Mouse (Mus musculus) T-cell, adult 66 days (primary cell): ENCODE measurements around the gene Golgb1. TPM values are rescaled to one million over a fixed set of nuclear protein-coding genes. Genes with fewer than 3 reads are reported as not detected.

Source experiments
- total RNA-seq, 2 experiments: library from RNA; stranded (reverse); gene quantifications; 3 replicates in 1 of 2; 4 replicates in 1 of 2; pipeline ENCODE4 v1.2.4; 2023

Gene Golgb1
- total RNA-seq = 10 to 100 TPM; 35.6 to 35.8 TPM

DNA sequence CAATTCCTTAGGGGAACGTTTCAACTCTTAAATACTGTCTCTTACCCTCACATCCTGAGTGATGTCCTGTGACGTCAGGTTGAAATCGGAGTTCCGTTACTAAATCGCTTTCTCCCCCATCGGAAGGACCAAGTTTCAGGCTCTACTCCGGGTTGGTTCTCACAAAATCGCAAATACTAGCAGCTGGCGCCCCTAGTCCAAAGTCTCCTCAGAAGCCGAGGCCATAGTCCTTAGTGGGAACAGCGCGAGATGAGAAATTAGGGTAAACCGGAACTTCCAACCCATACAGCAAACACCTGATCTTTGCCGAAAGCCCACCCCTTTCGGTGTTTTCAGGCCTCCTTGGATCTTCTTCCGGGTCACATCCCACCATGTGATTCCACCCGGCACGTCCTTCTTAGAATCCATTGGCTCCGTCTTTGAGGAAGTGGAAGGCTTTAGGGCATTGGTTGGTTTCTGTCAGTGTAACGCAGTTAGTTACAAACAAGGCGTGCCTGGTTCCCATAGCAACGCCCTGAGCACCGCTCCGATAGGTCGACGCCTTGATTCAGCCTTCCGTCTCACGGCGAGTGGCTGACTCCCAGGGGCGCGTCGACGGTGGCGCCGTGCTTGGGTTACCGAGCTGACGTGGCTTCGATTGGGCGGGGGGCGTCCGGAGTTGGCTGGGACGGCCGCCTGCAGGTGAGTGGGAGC is at the start of gene Golgb1, which contains the start of gene Eaf2:
Gene Golgb1, plus strand, starts transcription at position 558 of the 693 bp plus-strand sequence.
Gene Eaf2, minus strand, starts transcription at position 421 of the 693 bp plus-strand sequence.

DNA sequence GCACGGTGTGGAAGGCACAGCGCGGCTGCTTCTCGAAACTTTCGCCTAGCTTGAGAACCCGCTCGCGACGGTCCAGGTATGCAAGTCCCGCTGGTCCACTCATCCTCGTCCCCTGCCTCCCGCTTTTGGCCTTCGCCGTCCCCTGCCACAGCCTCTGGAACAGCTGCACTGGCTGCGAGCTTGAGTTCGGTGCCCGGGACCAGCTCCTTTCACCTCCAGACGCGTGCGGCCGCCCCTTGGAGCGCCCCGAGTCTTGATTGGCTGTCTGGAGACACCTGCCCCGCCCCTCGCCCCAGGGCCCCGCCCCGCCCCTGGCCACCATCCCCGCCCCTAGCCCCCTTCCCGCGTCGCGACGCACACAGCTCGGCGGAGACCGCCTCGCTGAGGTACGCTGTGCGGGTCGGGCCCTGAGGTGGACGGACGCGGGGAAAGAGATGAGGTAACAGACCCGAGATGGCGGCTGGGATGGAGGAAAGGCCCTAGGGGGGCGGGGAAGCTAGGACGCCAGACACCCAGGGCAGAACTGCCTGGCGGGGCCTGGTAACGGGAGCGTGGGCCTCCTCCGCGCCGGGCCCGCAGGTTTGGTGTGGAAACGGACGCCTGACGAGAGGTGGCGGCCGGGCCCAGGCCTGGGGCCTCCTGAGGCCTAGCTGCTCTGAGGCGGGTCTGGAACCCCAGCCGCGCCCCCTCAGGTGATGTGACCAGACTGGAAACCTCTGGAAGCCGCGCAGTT is 46.7 kb upstream of the Golgb1 start, which contains the start of gene Iqcb1:
Gene Iqcb1, plus strand, starts transcription at position 332 of the 733 bp plus-strand sequence.

DNA sequence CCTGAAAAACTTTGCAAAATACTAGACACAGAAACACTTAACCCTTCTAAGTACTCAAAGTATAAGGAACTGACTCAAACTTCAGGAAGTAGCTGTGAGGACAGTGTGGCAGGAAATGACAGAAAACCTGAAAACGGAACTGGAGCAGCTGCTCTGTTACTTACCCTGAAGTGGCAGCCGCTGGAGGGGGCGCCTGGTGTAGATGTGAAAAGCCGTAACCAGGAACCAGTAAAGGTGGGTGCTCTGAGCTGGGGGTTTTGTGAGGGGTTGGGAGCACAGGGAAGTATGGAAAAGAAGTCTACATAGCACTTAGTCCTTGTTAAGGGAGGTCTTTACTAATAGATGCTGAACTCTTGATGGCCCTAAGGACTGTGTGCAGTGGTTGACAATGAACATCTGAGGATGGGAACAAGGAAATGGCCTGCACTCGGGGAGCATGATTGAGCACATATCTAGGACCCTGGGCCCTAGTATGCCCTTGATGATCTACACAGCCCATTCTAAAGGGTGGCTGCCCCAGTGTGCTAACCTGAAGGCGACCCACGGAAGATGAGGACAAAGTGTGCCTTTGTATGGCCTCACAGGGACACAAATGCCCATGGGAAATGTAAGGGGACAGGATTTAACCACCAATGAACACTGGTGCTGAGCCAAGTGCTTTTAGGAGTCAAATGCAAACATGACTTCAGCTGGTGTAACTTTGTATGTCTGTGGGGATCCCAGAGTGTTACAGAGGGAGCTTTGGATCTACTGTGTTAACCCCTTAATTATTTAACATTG is 60.1 kb downstream of the Golgb1 start, which contains the start of gene Hcls1:
Gene Hcls1, plus strand, starts transcription at position 143 of the 780 bp plus-strand sequence.

Other genes with a start within 250 kb of the Golgb1 start
- gene Cd86, start 209.1 kb upstream of the Golgb1 start, total RNA-seq = 10 to 100 TPM; 10.4 to 14.0 TPM
- 1 to 10 TPM; 2.9 to 3.4 TPM for gene Ildr1, start 181.2 kb upstream of the Golgb1 start, total RNA-seq
- gene Slc15a2, start 90.2 kb upstream of the Golgb1 start, total RNA-seq = 1 to 10 TPM in 1 of 2 experiments, under 1 TPM in 1; 0.32 to 7.1 TPM
- 10 to 100 TPM; 21.4 to 39.9 TPM for gene Iqcb1, start 46.8 kb upstream of the Golgb1 start, total RNA-seq
- 1 to 10 TPM; 3.0 to 4.2 TPM for gene Eaf2, start 137 bp upstream of the Golgb1 start, total RNA-seq
- 100 to 1,000 TPM; 181 to 198 TPM for gene Hcls1, start 59.8 kb downstream of the Golgb1 start, total RNA-seq
- 1 to 10 TPM in 1 of 2 experiments, not detected in 1; 1.2 TPM for gene Fbxo40, start 115.3 kb downstream of the Golgb1 start, total RNA-seq
- 1 to 10 TPM; 4.8 to 5.5 TPM for gene Polq, start 136.6 kb downstream of the Golgb1 start, total RNA-seq